Mouse (Mus musculus) kidney, adult 18-20 months (tissue): ENCODE results near the gene Ifitm10.
A peak's percentile ranks its signal among the peaks of the same experiment; 100 is the strongest.
"Not testable (repeated sequence)": the region's sequence is repeated elsewhere in the genome, so short reads cannot be mapped to it uniquely, and the experiment has no call there.

Experiments used
- DNase-seq: peaks from one replicate; pipeline ENCODE4 v3.0.0; 2021

Gene Ifitm10

GRCm38 (mm10) chr7:142373641-142374412, at the start of gene Ifitm10:
Gene Ifitm10 (minus strand): TSS chr7:142373753.
- DNase-seq: peak; percentile 35

GRCm38 (mm10) chr7:142421826-142422225, 48.3 kb upstream of the Ifitm10 start:
- no peak for DNase-seq

GRCm38 (mm10) chr7:142419887-142420286, 46.3 kb upstream of the Ifitm10 start:
- DNase-seq: no peak

- no peak for DNase-seq
Measured at GRCm38 (mm10) chr7:142418679-142419078, 45.1 kb upstream of the Ifitm10 start.

- no peak for DNase-seq
Measured at GRCm38 (mm10) chr7:142418027-142418426, 44.5 kb upstream of the Ifitm10 start.

GRCm38 (mm10) chr7:142416225-142416624, 42.7 kb upstream of the Ifitm10 start:
- no peak for DNase-seq

- no peak for DNase-seq
Measured at GRCm38 (mm10) chr7:142415314-142415713, 41.8 kb upstream of the Ifitm10 start.

GRCm38 (mm10) chr7:142413285-142413684, 39.7 kb upstream of the Ifitm10 start:
- DNase-seq: no peak

GRCm38 (mm10) chr7:142409603-142410002, 36.0 kb upstream of the Ifitm10 start:
- no peak for DNase-seq

GRCm38 (mm10) chr7:142408686-142409085, 35.1 kb upstream of the Ifitm10 start:
- DNase-seq: no peak

- DNase-seq: no peak
Measured at GRCm38 (mm10) chr7:142407935-142408334, 34.4 kb upstream of the Ifitm10 start.

GRCm38 (mm10) chr7:142405134-142405533, 31.6 kb upstream of the Ifitm10 start:
- not testable (repeated sequence) for DNase-seq

GRCm38 (mm10) chr7:142403591-142403990, 30.0 kb upstream of the Ifitm10 start:
- DNase-seq: no peak

GRCm38 (mm10) chr7:142400750-142401142, 27.2 kb upstream of the Ifitm10 start:
- no peak for DNase-seq

- DNase-seq: no peak
Measured at GRCm38 (mm10) chr7:142400112-142400749, 26.7 kb upstream of the Ifitm10 start.

- DNase-seq: no peak
Measured at GRCm38 (mm10) chr7:142399250-142399649, 25.7 kb upstream of the Ifitm10 start.

- DNase-seq: peak; percentile 35
Measured at GRCm38 (mm10) chr7:142398052-142398451, 24.5 kb upstream of the Ifitm10 start.

- DNase-seq: no peak
Measured at GRCm38 (mm10) chr7:142396611-142397010, 23.1 kb upstream of the Ifitm10 start.

GRCm38 (mm10) chr7:142395472-142395871, 21.9 kb upstream of the Ifitm10 start:
- no peak for DNase-seq

GRCm38 (mm10) chr7:142394261-142395190, 21.0 kb upstream of the Ifitm10 start:
- DNase-seq: no peak

GRCm38 (mm10) chr7:142393191-142393590, 19.6 kb upstream of the Ifitm10 start:
- no peak for DNase-seq

GRCm38 (mm10) chr7:142391609-142392008, 18.1 kb upstream of the Ifitm10 start:
- no peak for DNase-seq

GRCm38 (mm10) chr7:142391108-142391507, 17.6 kb upstream of the Ifitm10 start:
- DNase-seq: no peak
